Mouse (Mus musculus) kidney, embryonic 16.5 days (tissue): ENCODE results near the gene Cym. TPM values are rescaled to one million over a fixed set of nuclear protein-coding genes. Genes with fewer than 3 reads are reported as not detected.

Source experiments
- ATAC-seq: fragments of 200-750 bp; cut with Nextera tagmentation; 2 replicates; pipeline ENCODE4 v1.8.0; 2017; ENCODE audit warnings: moderate TSS enrichment; ENCODE audit not compliant: low FRiP score, low TSS enrichment
- H3K27ac ChIP-seq: fragments of 300-500 bp; sonication (generic); 2 replicates; pipeline ENCODE4 v1.5.1; 2014; ENCODE audit warnings: low read length
- H3K27me3 ChIP-seq: fragments of 300-500 bp; sonication (generic); 2 replicates; pipeline ENCODE4 v1.6.1; 2014; ENCODE audit warnings: low read length, control low read depth, mixed read lengths; ENCODE audit not compliant: insufficient read depth
- H3K36me3 ChIP-seq: fragments of 300-500 bp; sonication (generic); 2 replicates; pipeline ENCODE4 v1.6.1; 2014; ENCODE audit warnings: low read length, control low read depth, mixed read lengths; ENCODE audit not compliant: insufficient read depth
- H3K4me1 ChIP-seq: fragments of 300-500 bp; sonication (generic); 2 replicates; pipeline ENCODE4 v1.6.1; 2014; ENCODE audit warnings: low read length, control low read depth, mixed read lengths; ENCODE audit not compliant: insufficient read depth
- H3K4me2 ChIP-seq: fragments of 300-500 bp; sonication (generic); replicated peaks from 2 replicates; pipeline ENCODE4 v1.6.1; 2014; ENCODE audit warnings: low read depth, low read length
- H3K4me3 ChIP-seq: fragments of 300-500 bp; sonication (generic); 2 replicates; pipeline ENCODE4 v1.5.1; 2014; ENCODE audit warnings: mild to moderate bottlenecking, low read length
- H3K9ac ChIP-seq: fragments of 300-500 bp; sonication (generic); replicated peaks from 2 replicates; pipeline ENCODE4 v1.6.1; 2014; ENCODE audit warnings: low read length
- H3K9me3 ChIP-seq: fragments of 300-500 bp; sonication (generic); 2 replicates; pipeline ENCODE4 v1.6.1; 2016; ENCODE audit warnings: low read length, control low read depth
- WGBS: fragments of 180-500 bp; shearing (Covaris S2); extraction: QIAGEN DNeasy Blood & Tissue Kit; methylation state at CpG from one replicate; pipeline ENCODE4 v1.1.7; 2014; 5-methylcytosine and 5-hydroxymethylcytosine counted together
- polyA plus RNA-seq: library from polyadenylated mRNA; unstranded; fragments of >200 nt; fragmentation: Nextera tagmentation; extraction: Ambion mirVana; gene quantifications from 2 replicates; pipeline ENCODE4 v1.2.1, GENCODE M21; 2015

Gene Cym
- polyA plus RNA-seq, 1 experiment from 2014 or later, result 0.89 TPM

DNA sequence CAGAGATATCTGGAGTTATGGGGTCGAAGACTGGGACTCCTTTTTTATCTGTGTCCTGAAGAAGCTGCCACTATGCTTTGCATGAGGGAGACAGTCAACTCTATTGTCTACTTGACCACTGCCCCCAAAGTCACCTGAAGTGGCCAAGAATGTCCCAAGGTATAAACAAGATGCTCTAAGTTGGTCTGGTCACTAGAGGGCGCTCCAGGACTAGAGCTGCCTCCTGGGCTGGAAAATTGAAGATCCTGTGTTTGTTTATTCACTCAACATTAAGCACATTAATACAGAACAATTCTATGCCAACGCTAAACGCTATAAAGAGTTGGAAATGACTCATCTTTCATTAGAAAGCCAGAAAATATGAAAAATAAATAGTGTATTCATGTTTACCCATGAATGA lies 15.5 kb downstream of the Cym start:
- Histone ChIP-seq H3K9ac (no peak overlapping the region), H3K36me3 (no peaks in the 10 kb centered on the region), H3K4me2 (no peak overlapping the region), H3K4me3 (no peak overlapping the region), H3K27ac (no peak overlapping the region), H3K4me1 (no peaks in the 10 kb centered on the region), H3K9me3 (no peaks in the 10 kb centered on the region), H3K27me3 (no peaks in the 10 kb centered on the region)
- WGBS, result 11% methylated on average over 4 of the region's 4 CpGs
- no peak for ATAC-seq

GRCm38 (mm10) chr3:107205170-107205569 lies 16.4 kb downstream of the Cym start:
- H3K4me3 ChIP-seq, result no peak overlapping the region
- H3K27ac ChIP-seq, result no peak overlapping the region
- H3K4me1 ChIP-seq, result no peaks in the 10 kb centered on the region
- H3K4me2 ChIP-seq, result no peak overlapping the region
- H3K36me3 ChIP-seq, result no peaks in the 10 kb centered on the region
- H3K27me3 ChIP-seq, result no peaks in the 10 kb centered on the region
- H3K9ac ChIP-seq, result no peak overlapping the region
- no peaks in the 10 kb centered on the region for H3K9me3 ChIP-seq
- ATAC-seq, result no peak

GRCm38 (mm10) chr3:107204413-107204812 lies 17.1 kb downstream of the Cym start:
- 85% methylated on average over 3 of the region's 3 CpGs for WGBS
- Histone ChIP-seq H3K4me1 (no peaks in the 10 kb centered on the region), H3K4me2 (no peak overlapping the region), H3K36me3 (no peaks in the 10 kb centered on the region), H3K27ac (no peak overlapping the region), H3K9me3 (no peaks in the 10 kb centered on the region), H3K4me3 (no peak overlapping the region), H3K27me3 (no peaks in the 10 kb centered on the region), H3K9ac (no peak overlapping the region)
- ATAC-seq, result no peak

- no peak for ATAC-seq
- no peak overlapping the region for H3K9ac ChIP-seq
- no peaks in the 10 kb centered on the region for H3K9me3 ChIP-seq
- no peaks in the 10 kb centered on the region for H3K4me1 ChIP-seq
- H3K27ac ChIP-seq, result no peak overlapping the region
- H3K4me2 ChIP-seq, result no peak overlapping the region
- no peaks in the 10 kb centered on the region for H3K36me3 ChIP-seq
- H3K27me3 ChIP-seq, result no peaks in the 10 kb centered on the region
- no peak overlapping the region for H3K4me3 ChIP-seq
- 31% methylated on average over 9 of the region's 9 CpGs for WGBS
Observed at GRCm38 (mm10) chr3:107201310-107202180, 20.0 kb downstream of the Cym start.

DNA sequence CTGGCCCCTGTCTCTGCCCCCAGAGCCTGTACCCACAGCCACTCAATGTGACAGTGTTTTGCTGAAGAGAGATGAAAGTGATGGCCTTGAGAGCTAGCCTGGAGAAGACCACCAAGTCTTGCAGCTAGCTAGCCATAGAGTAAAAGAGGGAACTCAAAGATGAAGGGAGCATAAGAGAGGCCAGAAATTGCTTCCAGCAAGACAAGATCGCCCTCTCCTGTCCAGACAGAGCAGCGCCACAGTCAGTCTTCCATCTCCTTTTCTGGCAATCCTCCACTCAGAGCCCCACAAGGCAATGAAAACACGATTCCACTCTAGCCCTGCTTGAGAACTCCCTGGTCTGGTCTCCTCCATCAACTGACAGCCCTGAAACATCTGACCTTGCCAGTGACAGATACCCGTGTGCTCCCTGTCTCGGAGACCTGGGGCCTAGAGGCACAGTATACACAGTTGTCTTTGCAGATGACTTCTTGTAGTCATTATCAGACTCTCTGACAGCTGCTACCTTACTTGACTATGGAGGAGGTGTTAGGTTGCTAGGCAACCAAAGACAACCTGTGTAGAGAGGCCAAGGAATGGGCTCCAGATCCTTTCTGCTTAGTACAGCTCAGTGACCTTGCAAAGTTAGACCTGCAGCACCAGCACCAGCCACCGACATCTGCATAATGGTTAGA lies 33.2 kb downstream of the Cym start:
- Histone ChIP-seq H3K9ac (no peak overlapping the region), H3K4me2 (no peak overlapping the region), H3K27ac (no peak overlapping the region), H3K36me3 (no peaks in the 10 kb centered on the region), H3K27me3 (no peaks in the 10 kb centered on the region), H3K4me1 (no peaks in the 10 kb centered on the region), H3K4me3 (no peak overlapping the region), H3K9me3 (no peaks in the 10 kb centered on the region)
- WGBS, result 41% methylated on average over 6 of the region's 6 CpGs
- 0 out of 2 replicates have a peak, but pooled peaks have one; percentile 27 for ATAC-seq

- Histone ChIP-seq H3K9ac (no peak overlapping the region), H3K4me3 (no peak overlapping the region), H3K9me3 (no peaks in the 10 kb centered on the region), H3K4me2 (no peak overlapping the region), H3K27me3 (no peaks in the 10 kb centered on the region), H3K27ac (no peak overlapping the region), H3K36me3 (no peaks in the 10 kb centered on the region), H3K4me1 (no peaks in the 10 kb centered on the region)
- ATAC-seq, result no peak
- 83% methylated on average over 4 of the region's 4 CpGs for WGBS
Observed at GRCm38 (mm10) chr3:107187022-107187421, 34.5 kb downstream of the Cym start.

DNA sequence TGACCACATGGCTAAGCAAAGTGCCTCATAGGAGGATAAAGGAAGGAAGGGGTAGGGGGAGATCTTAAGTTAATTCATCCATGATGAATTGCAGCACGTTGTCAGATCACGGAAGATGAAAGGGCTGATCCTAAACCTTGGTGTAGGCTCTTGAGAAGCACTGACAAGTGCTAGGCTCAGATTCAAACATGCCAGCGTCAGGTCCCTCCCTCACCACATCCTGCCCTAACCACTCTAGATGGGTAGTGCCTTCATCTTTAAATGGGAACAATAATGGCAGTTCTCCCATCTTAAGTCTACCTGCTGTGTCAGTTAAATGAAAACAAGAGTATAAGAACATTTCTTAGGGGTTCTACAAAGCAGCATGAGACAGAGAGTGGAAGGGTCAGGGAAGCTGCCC lies 35.9 kb downstream of the Cym start:
- no peaks in the 10 kb centered on the region for H3K36me3 ChIP-seq
- H3K9me3 ChIP-seq, result no peaks in the 10 kb centered on the region
- no peak overlapping the region for H3K4me3 ChIP-seq
- H3K9ac ChIP-seq, result no peak overlapping the region
- no peak for ATAC-seq
- H3K4me2 ChIP-seq, result no peak overlapping the region
- H3K27ac ChIP-seq, result no peak overlapping the region
- WGBS, result 78% methylated on average over 3 of the region's 3 CpGs
- no peaks in the 10 kb centered on the region for H3K4me1 ChIP-seq
- H3K27me3 ChIP-seq, result no peaks in the 10 kb centered on the region

DNA sequence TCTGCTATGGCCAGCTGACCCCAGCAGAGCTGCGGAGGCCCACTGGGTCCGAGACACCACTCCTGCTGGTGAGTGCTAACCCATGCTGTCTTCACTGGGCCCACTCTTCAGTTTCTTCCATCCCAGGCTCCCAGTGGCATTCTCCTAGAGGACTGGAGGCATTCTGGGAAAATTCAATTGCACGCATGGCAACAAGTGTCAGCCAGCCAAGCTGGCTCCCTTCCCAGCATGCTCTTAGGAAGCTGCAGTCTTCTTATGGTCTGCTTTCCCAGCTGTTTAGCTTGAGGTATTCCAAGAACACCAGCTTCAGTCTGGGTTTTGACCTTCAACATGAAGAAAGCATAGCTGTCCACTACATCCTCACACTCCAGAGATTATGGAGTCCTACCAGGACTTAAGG lies 38.4 kb downstream of the Cym start:
- no peak overlapping the region for H3K9ac ChIP-seq
- no peak overlapping the region for H3K4me3 ChIP-seq
- H3K9me3 ChIP-seq, result no peaks in the 10 kb centered on the region
- H3K4me1 ChIP-seq, result no peaks in the 10 kb centered on the region
- 79% methylated on average over 3 of the region's 3 CpGs for WGBS
- ATAC-seq, result no peak
- no peak overlapping the region for H3K27ac ChIP-seq
- H3K4me2 ChIP-seq, result no peak overlapping the region
- H3K27me3 ChIP-seq, result no peaks in the 10 kb centered on the region
- no peaks in the 10 kb centered on the region for H3K36me3 ChIP-seq

DNA sequence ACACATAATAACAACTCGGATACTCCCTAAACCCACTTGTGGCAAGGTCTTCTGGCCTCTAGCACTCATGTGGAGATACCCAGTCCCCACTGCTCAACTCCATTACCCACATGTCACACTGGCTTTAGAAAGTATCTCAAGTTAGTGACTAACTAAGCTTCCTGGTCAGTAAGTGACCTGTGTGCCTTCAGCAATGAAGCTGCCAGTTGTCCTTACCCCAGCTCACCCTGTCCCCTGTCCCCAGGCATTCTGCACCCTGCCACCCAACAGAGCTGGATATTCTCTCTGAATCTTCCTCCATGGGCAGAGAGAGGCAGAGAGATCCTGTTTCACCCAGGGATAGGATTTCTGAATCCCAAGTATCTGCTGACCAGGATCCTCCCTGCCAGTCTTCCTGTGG lies 38.8 kb downstream of the Cym start, which contains the start of gene Kcna10:
Kcna10 (plus strand) TSS at position 301 of the 400 bp plus-strand sequence.
- H3K27ac ChIP-seq, result no peak within 1 kb of the TSS
- ATAC-seq, result no peak
- H3K36me3 ChIP-seq, result no peaks in the 10 kb centered on the region
- H3K9ac ChIP-seq, result no peak within 1 kb of the TSS
- no peak within 1 kb of the TSS for H3K4me2 ChIP-seq
- no peaks in the 10 kb centered on the region for H3K9me3 ChIP-seq
- no peaks in the 10 kb centered on the region for H3K27me3 ChIP-seq
- 83% methylated on average over 1 of the region's 1 CpGs for WGBS
- no peak within 1 kb of the TSS for H3K4me3 ChIP-seq
- H3K4me1 ChIP-seq, result no peaks in the 10 kb centered on the region

DNA sequence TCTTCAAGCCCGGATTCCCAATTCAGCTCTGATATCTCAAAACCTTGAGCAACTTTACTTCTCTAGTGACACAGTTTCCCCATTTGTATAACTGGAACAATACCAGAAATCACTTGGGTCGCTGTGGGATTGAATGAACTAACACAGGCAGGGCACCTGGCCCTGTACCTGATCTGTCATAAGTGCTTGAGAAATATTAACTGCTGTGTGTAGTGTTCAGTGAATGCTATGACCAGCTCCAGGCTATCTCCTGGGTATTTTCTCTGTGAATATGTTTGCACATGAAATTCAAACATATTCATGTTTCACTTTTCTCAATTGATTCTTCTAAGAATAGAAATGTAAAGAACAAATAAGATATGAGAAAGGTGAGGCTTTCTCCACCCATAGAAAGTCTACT lies 40.7 kb downstream of the Cym start:
- Histone ChIP-seq H3K36me3 (no peaks in the 10 kb centered on the region), H3K27me3 (no peaks in the 10 kb centered on the region), H3K27ac (no peak overlapping the region), H3K9me3 (no peaks in the 10 kb centered on the region), H3K9ac (no peak overlapping the region), H3K4me3 (no peak overlapping the region), H3K4me2 (no peak overlapping the region), H3K4me1 (no peaks in the 10 kb centered on the region)
- no peak for ATAC-seq
- WGBS, result 78% methylated on average over 2 of the region's 2 CpGs
